Mouse (Mus musculus) gonadal fat pad, adult 2 months (tissue): Measurements from ENCODE around the gene Rell1. TPM values are rescaled to one million over a fixed set of nuclear protein-coding genes. Genes with fewer than 3 reads are reported as not detected.

ENCODE experiments used
- DNase-seq: peaks from one replicate; pipeline ENCODE4 v3.0.0-alpha.2; 2012; ENCODE audit warnings: low read depth
- polyA plus RNA-seq: library from polyadenylated mRNA; depleted of rRNA; stranded (reverse); fragments of >200 nt; gene quantifications from 2 replicates; pipeline ENCODE4 v1.2.3, GENCODE M21; 2012

Rell1 gene
- polyA plus RNA-seq, 1 experiment: 15.9 TPM

DNA sequence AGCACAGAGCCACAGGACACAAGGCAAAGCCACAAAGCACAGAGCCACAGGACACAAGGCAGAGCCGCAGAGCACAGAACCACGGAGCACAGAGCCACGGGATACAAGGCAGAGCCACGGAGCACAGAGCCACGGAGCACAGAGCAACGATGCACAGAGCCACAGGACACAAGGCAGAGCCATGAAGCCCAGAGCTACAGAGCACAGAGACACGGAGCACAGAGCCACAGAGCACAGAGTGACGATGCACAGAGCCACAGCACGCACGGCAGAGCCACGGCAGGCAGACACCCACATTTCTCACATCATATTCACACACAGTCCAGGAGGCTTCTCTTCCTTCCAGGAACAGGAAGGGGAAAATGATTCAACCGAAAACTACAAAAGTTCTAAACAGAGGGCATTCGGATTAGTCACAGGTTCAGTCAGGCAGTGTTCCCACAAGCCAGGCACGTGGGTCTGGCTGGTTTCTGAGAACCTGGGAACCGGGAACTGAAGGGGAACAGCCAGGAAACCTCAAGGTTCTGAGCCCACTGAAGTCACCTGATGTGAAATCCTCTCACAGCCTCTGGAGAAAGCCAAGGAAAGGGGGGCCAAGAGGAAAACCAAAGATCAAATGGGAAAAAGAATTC is 15.2 kb downstream of the Rell1 start:
- DNase-seq: no peak

DNA sequence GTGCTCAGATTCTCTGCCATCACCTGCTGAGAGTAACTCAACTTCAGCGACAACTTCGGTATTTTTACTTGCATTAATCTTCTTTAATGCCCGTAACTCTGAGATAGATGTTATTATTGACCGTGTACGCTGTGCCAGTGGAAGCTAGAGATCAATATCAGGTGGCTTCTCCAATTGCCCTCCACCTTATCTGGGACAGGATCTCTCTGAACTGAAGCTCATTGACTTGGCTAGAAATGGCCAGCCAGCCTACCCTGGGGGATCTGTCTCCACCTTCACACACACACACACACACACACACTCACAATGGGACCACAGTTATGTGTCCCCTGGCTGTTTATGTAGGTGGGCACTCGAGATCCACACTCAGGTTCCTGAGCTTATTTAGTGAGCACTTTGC is 16.7 kb downstream of the Rell1 start:
- DNase-seq: no peak

- no peak for DNase-seq
Measured at GRCm38 (mm10) chr5:63951421-63951911, 17.2 kb downstream of the Rell1 start.

DNA sequence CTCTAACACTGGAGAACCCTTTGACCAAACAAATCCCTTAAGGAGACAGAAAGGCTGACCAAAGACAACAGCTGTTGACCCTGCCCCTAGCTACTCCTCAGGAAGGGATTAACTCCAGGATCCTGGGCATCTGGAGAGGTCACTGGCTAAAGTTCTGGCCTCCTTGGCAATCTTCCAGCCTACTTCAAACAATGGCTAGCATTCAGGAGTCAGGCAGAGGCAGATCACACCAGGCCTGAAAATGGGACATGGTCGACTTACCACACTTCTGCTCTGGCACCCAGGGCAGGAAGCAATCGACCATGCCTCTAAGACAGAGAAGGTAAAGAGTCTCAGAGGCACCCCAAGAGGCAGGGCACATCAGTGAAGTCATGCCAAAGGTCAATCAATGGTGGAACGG is 19.5 kb downstream of the Rell1 start:
- DNase-seq: no peak

DNA sequence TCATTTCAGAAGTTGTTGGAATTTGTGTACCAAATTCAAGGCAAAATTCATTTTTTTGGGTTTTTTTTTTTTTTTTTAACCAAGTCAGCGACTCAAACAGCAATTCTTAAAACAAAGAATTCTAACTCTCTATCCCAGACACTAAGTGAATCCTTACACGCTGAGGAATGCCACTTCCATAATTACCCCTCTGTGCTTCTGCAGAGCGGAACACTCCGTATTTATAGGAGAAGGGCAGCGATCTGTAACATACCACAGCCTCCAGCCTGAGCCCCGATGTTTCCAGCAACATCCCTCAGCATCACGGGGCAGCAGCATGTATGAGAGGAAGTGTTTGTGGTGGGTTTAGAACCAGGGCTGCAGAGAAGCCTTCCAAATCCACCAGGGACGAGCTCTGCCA is 21.2 kb downstream of the Rell1 start:
- DNase-seq: no peak

- no peak for DNase-seq
Measured at GRCm38 (mm10) chr5:63943291-63943690, 25.4 kb downstream of the Rell1 start.

- no peak for DNase-seq
Measured at GRCm38 (mm10) chr5:63941891-63942290, 26.8 kb downstream of the Rell1 start.

DNA sequence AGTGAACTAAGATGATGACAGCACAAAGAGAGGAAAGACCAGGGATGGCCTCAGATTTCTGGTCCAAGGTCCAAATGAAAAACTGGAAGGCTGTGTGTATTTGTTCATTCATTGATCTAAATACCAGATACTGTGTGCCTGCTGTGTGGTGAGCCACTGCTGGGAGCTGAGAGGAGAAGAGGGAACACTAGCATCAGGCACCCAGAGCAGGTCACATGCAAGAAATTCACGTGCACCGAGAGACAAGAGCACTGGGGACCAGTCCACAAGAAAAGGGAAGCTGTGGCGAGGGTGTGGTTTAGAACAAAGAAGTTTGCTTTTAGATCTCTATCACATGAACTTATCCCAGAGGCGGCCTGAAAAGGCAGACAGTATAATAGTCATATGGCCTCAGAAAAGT is 30.1 kb downstream of the Rell1 start:
- no peak for DNase-seq

DNA sequence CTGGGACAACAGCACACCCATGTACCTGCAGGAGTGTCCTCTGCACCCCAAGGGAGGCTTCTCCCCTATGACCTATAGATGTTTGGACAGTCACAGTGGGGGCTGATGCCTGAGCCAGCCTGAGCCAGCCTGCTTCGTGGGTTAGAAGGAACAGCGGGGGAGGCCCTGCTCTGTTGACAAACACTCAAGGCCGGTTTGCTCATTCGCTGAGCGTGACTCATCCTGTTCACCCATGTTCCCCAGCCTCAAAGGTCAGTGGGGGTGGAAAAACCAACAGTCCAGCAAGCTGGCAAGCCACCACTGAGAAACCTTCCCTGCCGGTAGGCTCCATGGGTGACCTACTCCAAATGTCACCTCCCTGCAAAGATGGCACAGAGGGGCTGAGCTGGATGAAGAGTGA is 32.0 kb downstream of the Rell1 start:
- DNase-seq: no peak

GRCm38 (mm10) chr5:63935581-63935980 is 33.1 kb downstream of the Rell1 start:
- DNase-seq: no peak

- DNase-seq: no peak
Measured at GRCm38 (mm10) chr5:63932829-63933228, 35.9 kb downstream of the Rell1 start.

- no peak for DNase-seq
Measured at GRCm38 (mm10) chr5:63930824-63931358, 37.8 kb downstream of the Rell1 start.

DNA sequence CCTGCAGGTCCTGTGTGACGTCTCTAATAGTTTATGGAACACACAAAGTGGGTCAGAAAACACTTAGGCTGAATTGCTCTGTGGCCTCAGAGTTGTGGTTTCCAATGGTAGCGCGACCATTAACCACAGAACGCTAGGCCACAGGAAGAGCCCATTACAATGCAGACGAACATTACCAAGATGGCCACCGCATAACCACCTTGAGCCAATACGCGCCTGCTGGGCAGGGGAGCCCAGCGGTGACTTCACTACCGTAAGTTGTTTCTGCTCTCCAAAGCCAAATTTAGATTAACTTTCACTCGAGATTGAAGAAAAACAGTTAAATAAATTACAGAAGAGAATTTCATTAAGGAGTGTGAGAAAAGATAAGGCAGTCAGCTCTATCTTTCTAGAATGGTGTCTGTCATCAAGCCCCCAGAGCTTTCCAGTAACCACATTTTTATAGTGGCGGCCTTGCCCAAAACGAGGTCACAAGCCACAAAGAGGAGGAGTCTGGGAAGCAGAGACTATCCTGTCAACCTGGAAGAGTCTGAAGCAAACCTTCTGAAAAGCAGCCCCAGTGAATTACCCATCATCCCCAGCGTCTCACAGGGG is 43.6 kb downstream of the Rell1 start:
- no peak for DNase-seq

GRCm38 (mm10) chr5:63923305-63924025 is 45.2 kb downstream of the Rell1 start:
- DNase-seq: no peak

DNA sequence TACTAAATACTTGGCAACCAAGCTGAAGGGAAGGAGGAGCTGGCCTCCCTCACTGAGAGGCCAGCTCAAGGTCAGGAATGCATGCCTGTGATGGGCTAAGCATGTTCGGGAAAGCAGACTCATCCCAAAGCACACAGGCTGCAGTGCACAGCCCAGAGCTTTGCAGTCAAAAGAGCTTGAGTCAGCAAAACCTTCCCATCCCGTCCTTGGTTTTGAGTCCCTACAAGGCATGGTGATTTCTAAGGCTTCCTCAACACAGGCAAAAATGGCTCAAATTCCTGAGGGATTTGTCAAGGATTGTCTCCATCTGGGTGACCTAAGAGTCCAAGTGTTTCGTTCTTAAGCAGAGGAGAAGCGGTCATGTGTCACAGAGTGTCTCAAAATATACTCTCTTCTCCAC is 50.5 kb downstream of the Rell1 start:
- no peak for DNase-seq

GRCm38 (mm10) chr5:63916457-63917139 is 52.1 kb downstream of the Rell1 start:
- DNase-seq: no peak

- no peak for DNase-seq
Measured at GRCm38 (mm10) chr5:63914896-63915295, 53.8 kb downstream of the Rell1 start.

DNA sequence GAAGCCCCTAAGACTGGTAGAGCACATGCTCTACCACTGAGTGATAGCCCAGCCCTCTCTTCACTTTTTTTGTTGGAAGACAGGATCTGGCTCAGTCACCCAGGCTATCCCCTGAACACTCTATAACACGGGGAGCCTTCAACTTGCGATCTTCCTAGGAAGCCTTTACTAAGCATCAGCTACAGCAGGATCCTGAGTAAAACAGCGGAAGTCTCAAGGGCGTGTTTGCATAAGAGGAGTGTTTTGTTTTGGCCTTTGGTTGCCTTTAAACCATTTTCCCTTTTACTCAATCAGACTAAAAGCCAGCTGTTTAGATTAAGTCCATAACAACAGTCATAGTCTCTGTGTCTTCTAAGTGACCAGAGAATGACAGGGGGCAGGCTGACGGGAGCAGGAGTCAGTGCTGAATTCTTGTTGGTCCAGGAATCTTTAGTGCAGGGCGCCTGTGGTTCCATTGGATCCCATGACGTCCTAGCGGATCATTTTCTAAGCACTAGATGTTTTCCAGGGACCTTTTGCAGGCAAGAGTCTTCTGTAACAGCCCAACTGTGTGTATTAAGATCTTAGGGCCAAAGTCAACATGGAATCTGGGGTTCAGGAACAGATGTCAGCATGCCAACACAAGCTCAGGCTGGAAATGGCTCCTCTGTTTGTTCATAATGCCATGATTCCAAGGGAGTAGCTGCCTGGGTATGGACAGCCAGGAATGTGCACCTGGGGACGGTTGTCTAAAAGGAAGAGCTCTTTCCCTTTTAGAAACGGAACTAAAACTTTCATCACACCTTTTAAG is 58.3 kb downstream of the Rell1 start:
- DNase-seq: no peak

DNA sequence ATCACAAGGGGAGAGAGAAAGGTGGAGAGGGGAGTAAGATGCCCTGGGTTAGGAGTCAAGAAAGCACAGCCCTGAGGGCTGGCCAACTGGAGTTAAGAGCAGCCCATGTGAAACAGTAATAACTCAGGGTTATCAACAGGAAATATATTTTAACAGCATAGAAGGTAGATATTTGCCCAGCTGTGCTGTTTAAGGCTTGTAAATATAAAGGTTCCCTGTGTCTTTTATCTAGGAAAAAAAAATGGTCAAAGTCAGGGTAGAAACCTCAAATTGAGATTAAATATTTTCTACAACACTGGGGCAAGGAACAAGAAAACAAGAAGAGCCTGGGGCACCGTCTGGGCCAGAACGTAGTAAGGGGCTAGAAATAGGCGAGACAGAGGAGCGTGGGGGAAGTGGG is 61.2 kb downstream of the Rell1 start:
- DNase-seq: no peak

- DNase-seq: no peak
Measured at GRCm38 (mm10) chr5:63906149-63907093, 62.3 kb downstream of the Rell1 start.
